Mouse (Mus musculus) lung, embryonic 16.5 days (tissue): ENCODE data around the gene Mphosph8. TPM values are rescaled to one million over a fixed set of nuclear protein-coding genes. Genes with fewer than 3 reads are reported as not detected.

Source experiments
- polyA plus RNA-seq: library from polyadenylated mRNA; unstranded; fragments of >200 nt; fragmentation: Nextera tagmentation; extraction: Ambion mirVana; gene quantifications from 2 replicates; pipeline ENCODE4 v1.2.1, GENCODE M21; 2015

Gene Mphosph8
- polyA plus RNA-seq, 1 experiment from 2014 or later: 26.1 TPM

Other genes starting within 250 kb of the Mphosph8 start
- 9.8 and 12.7 TPM in 2 replicates for gene Cenpj, start 92.8 kb upstream of the Mphosph8 start, polyA plus RNA-seq
- gene Parp4, start 92.6 kb upstream of the Mphosph8 start, polyA plus RNA-seq: 7.7 and 8.1 TPM in 2 replicates
- 19.1 and 19.2 TPM in 2 replicates for gene Pspc1, start 110.1 kb downstream of the Mphosph8 start, polyA plus RNA-seq
- gene Zmym5, start 143.5 kb downstream of the Mphosph8 start, polyA plus RNA-seq: 27.3 and 31.1 TPM in 2 replicates
- 43.0 and 48.5 TPM in 2 replicates for gene Zmym2, start 218.4 kb downstream of the Mphosph8 start, polyA plus RNA-seq